Mouse (Mus musculus) liver, embryonic 14.5 days (tissue): ENCODE measurements around the gene Adipor2. TPM values are rescaled to one million over a fixed set of nuclear protein-coding genes. Genes with fewer than 3 reads are reported as not detected.

Source experiments
- ATAC-seq: fragments of 200-750 bp; cut with Nextera tagmentation; 2 replicates; pipeline ENCODE4 v1.8.0; 2017; ENCODE audit warnings: moderate number of reproducible peaks, mild to moderate bottlenecking, moderate library complexity; ENCODE audit not compliant: insufficient read depth
- DNase-seq, 3 experiments: peaks; one replicate each; pipeline ENCODE4 v3.0.0-alpha.2; 2012 to 2013; ENCODE audit warnings: low read depth in 3 of 3, low spot score in 3 of 3
- H3K27ac ChIP-seq: fragments of 300-500 bp; sonication (generic); 2 replicates; pipeline ENCODE4 v1.5.1; 2014; ENCODE audit warnings: moderate library complexity, mild to moderate bottlenecking, control low read depth, inconsistent platforms
- H3K27me3 ChIP-seq: fragments of 300-500 bp; sonication (generic); 2 replicates; pipeline ENCODE4 v1.6.1; 2014; ENCODE audit warnings: mild to moderate bottlenecking, low read length, moderate library complexity; ENCODE audit not compliant: control insufficient read depth, insufficient read depth
- H3K36me3 ChIP-seq: fragments of 300-500 bp; sonication (generic); replicated peaks from 2 replicates; pipeline ENCODE4 v1.6.1; 2014; ENCODE audit warnings: low read depth; ENCODE audit not compliant: control insufficient read depth, insufficient read depth
- H3K4me1 ChIP-seq, 2 experiments: fragments of 200-500 bp in 1 of 2; fragments of 300-500 bp in 1 of 2; sonication (generic) in 1 of 2; replicated peaks; 2 replicates each; pipeline ENCODE4 v1.6.1; 2012 to 2014; ENCODE audit warnings: antibody characterized with exemption in 1 of 2, inconsistent platforms in 1 of 2, low read length in 1 of 2; ENCODE audit not compliant: control insufficient read depth in 2 of 2, insufficient read depth in 2 of 2
- H3K4me2 ChIP-seq: fragments of 300-500 bp; sonication (generic); 2 replicates; pipeline ENCODE4 v1.6.1; 2014; ENCODE audit warnings: low read depth, mild to moderate bottlenecking, control low read depth, moderate library complexity
- H3K4me3 ChIP-seq, 2 experiments: fragments of 200-500 bp in 1 of 2; fragments of 300-500 bp in 1 of 2; sonication (generic) in 1 of 2; 2 replicates each; pipeline ENCODE4 v1.5.1; 2012 to 2014; ENCODE audit warnings: low read depth in 2 of 2, low read length in 2 of 2, mild to moderate bottlenecking in 2 of 2, control low read depth in 1 of 2, inconsistent platforms in 1 of 2, moderate library complexity in 1 of 2; ENCODE audit not compliant: insufficient read depth in 1 of 2
- H3K9ac ChIP-seq: fragments of 300-500 bp; sonication (generic); replicated peaks from 2 replicates; pipeline ENCODE4 v1.6.1; 2014; ENCODE audit warnings: mild to moderate bottlenecking, control low read depth, moderate library complexity
- H3K9me3 ChIP-seq: fragments of 300-500 bp; sonication (generic); 2 replicates; pipeline ENCODE4 v1.6.1; 2016; ENCODE audit warnings: low read length, mixed read lengths; ENCODE audit not compliant: control insufficient read depth
- CTCF ChIP-seq: IDR thresholded peaks from 2 replicates; pipeline ENCODE4 v1.5.1; 2016; ENCODE audit warnings: antibody characterized with exemption, low read depth, control low read depth
- EP300 ChIP-seq: IDR thresholded peaks from 2 replicates; pipeline ENCODE4 v1.6.1; 2016; ENCODE audit warnings: antibody characterized with exemption, low read depth
- WGBS: fragments of 180-500 bp; shearing (Covaris S2); extraction: QIAGEN DNeasy Blood & Tissue Kit; methylation state at CpG from one replicate; pipeline ENCODE4 v1.1.7; 2014; ENCODE audit not compliant: insufficient replicate concordance; 5-methylcytosine and 5-hydroxymethylcytosine counted together
- polyA plus RNA-seq, 2 experiments: library from polyadenylated mRNA; depleted of rRNA in 1 of 2; stranded (reverse) in 1 of 2; unstranded in 1 of 2; fragments of >200 nt; fragmentation: Nextera tagmentation in 1 of 2; extraction: Ambion mirVana in 1 of 2; gene quantifications; 2 replicates each; pipeline versions ENCODE4 v1.2.1 to v1.2.3; 2012 to 2014

The Adipor2 gene
- polyA plus RNA-seq, 2 experiments = 17.7 to 18.4 TPM

GRCm38 (mm10) chr6:119416643-119417042 is 861 bp downstream of the Adipor2 start:
- Histone ChIP-seq H3K36me3 (no peaks in the 10 kb centered on the region), H3K27me3 (no peaks in the 10 kb centered on the region), H3K4me3 (no peak overlapping the region), H3K9ac (no peak overlapping the region), H3K4me1 (peaks cover 0 to 12% of the 10 kb centered on the region in 2 experiments; a peak in 3 of 4 replicates), H3K9me3 (no peaks in the 10 kb centered on the region), H3K4me2 (peak overlapping the region; percentile 47), H3K27ac (no peak overlapping the region)
- ATAC-seq (no peak), DNase-seq (no peak)
- TF ChIP-seq EP300 (no peak), CTCF (no peak)
- 48% methylated on average over 6 of the region's 6 CpGs for WGBS

DNA sequence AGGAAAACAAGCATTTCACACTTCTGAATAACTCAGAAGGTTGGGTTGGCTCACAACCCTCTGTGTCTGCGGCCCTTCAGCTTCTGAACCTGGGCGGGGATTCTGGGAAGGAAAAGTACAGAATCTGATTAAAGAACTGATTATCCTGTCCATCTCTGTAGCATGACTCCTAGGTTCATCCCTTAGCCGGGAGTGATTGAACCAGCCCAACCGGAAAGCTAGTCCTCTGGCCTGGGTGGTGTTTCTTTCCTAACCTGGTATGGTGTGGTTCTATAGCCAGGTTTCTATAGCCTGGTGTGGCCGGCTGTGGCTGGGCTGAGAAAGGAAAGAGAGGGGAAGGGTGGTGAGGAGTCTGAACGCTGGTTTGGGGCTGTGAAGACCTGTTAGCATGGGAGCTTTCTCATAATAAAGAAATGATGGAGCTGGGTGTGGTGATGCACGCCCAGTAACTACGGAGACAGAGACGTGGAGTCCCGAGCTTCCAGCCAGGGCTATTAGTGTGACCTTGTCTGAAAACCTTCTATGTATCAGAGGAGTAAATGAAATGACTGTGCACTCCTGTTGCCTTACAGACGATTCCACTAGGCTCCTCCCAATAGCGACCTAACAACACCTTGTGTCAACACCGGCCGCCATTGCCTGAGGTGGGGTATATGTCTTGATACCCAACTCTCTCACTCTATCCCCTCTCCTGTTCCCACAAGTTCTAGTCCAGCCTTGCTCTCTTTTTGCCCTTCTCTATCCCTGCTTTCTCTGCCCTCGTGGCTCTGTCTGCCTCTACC is 3.1 kb downstream of the Adipor2 start:
- H3K9ac ChIP-seq = no peak overlapping the region
- H3K27ac ChIP-seq = no peak overlapping the region
- no peak overlapping the region for H3K4me2 ChIP-seq
- no peak for ATAC-seq
- no peaks in the 10 kb centered on the region for H3K36me3 ChIP-seq
- H3K27me3 ChIP-seq = no peaks in the 10 kb centered on the region
- DNase-seq = no peak
- H3K4me1 ChIP-seq = peaks cover 0 to 5% of the 10 kb centered on the region in 2 experiments; a peak in 2 of 4 replicates
- 60% methylated on average over 15 of the region's 15 CpGs for WGBS
- TF ChIP-seq CTCF (no peak), EP300 (no peak)
- H3K4me3 ChIP-seq = no peak overlapping the region
- H3K9me3 ChIP-seq = no peaks in the 10 kb centered on the region

DNA sequence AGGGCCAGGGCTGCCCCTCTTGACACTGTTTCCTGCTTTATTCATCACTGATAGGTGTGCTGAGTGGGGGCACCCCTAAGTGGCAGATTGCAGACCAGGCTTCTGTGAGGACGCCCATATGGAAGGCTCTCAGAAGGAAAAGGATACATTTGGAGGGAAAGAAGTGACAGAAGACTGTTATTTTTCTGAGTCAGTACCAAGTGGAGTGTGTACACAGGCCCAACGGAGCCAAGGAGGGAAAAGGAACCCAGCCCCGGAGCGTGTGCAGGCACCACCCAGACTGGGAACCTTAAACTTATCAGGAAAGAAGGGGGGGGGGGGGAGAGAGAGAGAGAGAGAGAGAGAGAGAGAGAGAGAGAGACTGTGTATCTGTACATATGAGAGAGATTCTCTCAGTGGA is 4.9 kb downstream of the Adipor2 start:
- DNase-seq = no peak
- Histone ChIP-seq H3K4me1 (peaks cover 0 to 5% of the 10 kb centered on the region in 2 experiments; a peak in 2 of 4 replicates), H3K27ac (no peak overlapping the region), H3K4me2 (no peak overlapping the region), H3K9me3 (no peaks in the 10 kb centered on the region), H3K4me3 (no peak overlapping the region), H3K9ac (no peak overlapping the region), H3K36me3 (no peaks in the 10 kb centered on the region), H3K27me3 (no peaks in the 10 kb centered on the region)
- 70% methylated on average over 4 of the region's 4 CpGs for WGBS
- ATAC-seq = no peak
- TF ChIP-seq EP300 = no peak
- TF ChIP-seq CTCF = no peak

- H3K9me3 ChIP-seq = no peaks in the 10 kb centered on the region
- no peak overlapping the region for H3K9ac ChIP-seq
- DNase-seq (no peak), ATAC-seq (no peak)
- WGBS = 69% methylated on average over 3 of the region's 3 CpGs
- H3K4me3 ChIP-seq = no peak overlapping the region
- H3K4me2 ChIP-seq = no peak overlapping the region
- no peak for TF ChIP-seq EP300
- H3K27me3 ChIP-seq = no peaks in the 10 kb centered on the region
- no peaks in the 10 kb centered on the region; a peak in 1 of 4 replicates for H3K4me1 ChIP-seq
- H3K36me3 ChIP-seq = no peaks in the 10 kb centered on the region
- H3K27ac ChIP-seq = no peak overlapping the region
These were observed 6.0 kb downstream of the Adipor2 start for GRCm38 (mm10) chr6:119411511-119411910.

DNA sequence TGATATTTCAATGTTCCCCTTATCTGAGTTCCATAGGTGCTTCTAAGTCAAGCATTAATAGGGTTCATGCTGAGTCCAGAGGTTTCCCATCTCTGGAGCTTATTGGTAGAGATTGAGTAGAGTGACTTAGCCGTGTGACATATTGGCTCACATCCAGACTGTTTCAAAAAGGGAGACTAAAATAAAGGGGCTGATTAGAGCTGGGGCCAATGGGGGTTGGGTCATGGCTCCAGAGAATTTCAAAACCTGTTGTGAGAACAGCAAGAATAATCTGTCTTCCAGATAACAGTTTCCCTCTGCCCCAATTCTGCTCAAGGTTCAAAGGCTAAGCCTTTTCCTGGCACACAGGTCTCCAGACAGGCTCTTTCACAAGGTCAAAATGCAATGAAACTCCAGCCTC is 7.7 kb downstream of the Adipor2 start:
- Histone ChIP-seq H3K9ac (no peak overlapping the region), H3K4me1 (no peaks in the 10 kb centered on the region; a peak in 1 of 4 replicates), H3K4me3 (no peak overlapping the region), H3K27ac (no peak overlapping the region), H3K9me3 (no peaks in the 10 kb centered on the region), H3K4me2 (no peak overlapping the region), H3K27me3 (no peaks in the 10 kb centered on the region), H3K36me3 (no peaks in the 10 kb centered on the region)
- 31% methylated on average over 1 of the region's 1 CpGs for WGBS
- DNase-seq = no peak
- peak; percentile 51; the same call in 1 of the 2 replicates for ATAC-seq
- TF ChIP-seq EP300 (no peak), CTCF (no peak)
